In genomic region chr10:42275871-42276501, GRCm38 (mm10) we compare ENCODE assay signal across 8 mouse cellular contexts. TPM values are rescaled to one million over a fixed set of nuclear protein-coding genes. Genes with fewer than 3 reads are reported as not detected.
A peak's percentile ranks its signal among the peaks of the same experiment; 100 is the strongest.
DNase-seq lines count a peak whose midpoint lies in the region; ATAC-seq and TF ChIP-seq lines count a peak whose summit lies in the region.

No protein-coding gene starts in this region.

- TF ChIP-seq POLR2A in kidney, adult 2 months (IDR thresholded peaks at IDR 0.05; ENCODE audit: low read depth, low read length), result peak; percentile 17
- TF ChIP-seq POLR2A in CH12.LX (IDR thresholded peaks at IDR 0.05; ENCODE audit: low read depth, low read length), result no peak
- peak; percentile 57; the same call in 1 of the 2 replicates for TF ChIP-seq POLR2A in cortical plate, adult 2 months (IDR thresholded peaks at IDR 0.05; ENCODE audit: extremely low read depth, insufficient read depth, low read length)

- peaks cover 29% of the 10 kb centered on the region for H3K79me2 ChIP-seq in CH12.LX (replicated peaks; ENCODE audit: control insufficient read depth, extremely low read depth, insufficient read depth, poor library complexity, severe bottlenecking)

- WGBS in kidney, adult 2 months, result under 1% methylated on average over 40 of the region's 40 CpGs
- WGBS in hindbrain, embryonic 14.5 days, result under 1% methylated on average over 38 of the region's 40 CpGs
- WGBS in stomach, embryonic 15.5 days, result under 1% methylated on average over 39 of the region's 40 CpGs

- peak; percentile 0; the same call in 1 of the 2 replicates for ATAC-seq in hindbrain, embryonic 14.5 days (ENCODE audit: low FRiP score)
- no peak for ATAC-seq in stomach, embryonic 15.5 days (ENCODE audit: insufficient read depth, low FRiP score, low read depth)

- H3K36me3 ChIP-seq in kidney, adult 2 months (ENCODE audit: control insufficient read depth, insufficient read depth, low read length), result peaks cover 3% of the 10 kb centered on the region
- peaks cover 10 to 21% of the 10 kb centered on the region in 2 experiments for H3K36me3 ChIP-seq in CH12.LX (replicated peaks in 1 of 2; ENCODE audit: control insufficient read depth in 1 of 2, insufficient read depth in 1 of 2, low read length in 1 of 2)
- H3K36me3 ChIP-seq in hindbrain, embryonic 14.5 days (replicated peaks; ENCODE audit: control insufficient read depth, insufficient read depth), result no peaks in the 10 kb centered on the region
- no peaks in the 10 kb centered on the region for H3K36me3 ChIP-seq in stomach, embryonic 15.5 days

- H3K27me3 ChIP-seq in kidney, adult 2 months (replicated peaks; ENCODE audit: control insufficient read depth, insufficient read depth, low read length), result no peaks in the 10 kb centered on the region
- no peaks in the 10 kb centered on the region for H3K27me3 ChIP-seq in CH12.LX (replicated peaks)
- peaks cover 13% of the 10 kb centered on the region for H3K27me3 ChIP-seq in hindbrain, embryonic 14.5 days (ENCODE audit: control insufficient read depth, insufficient read depth, low read length)
- H3K27me3 ChIP-seq in stomach, embryonic 15.5 days (replicated peaks), result no peaks in the 10 kb centered on the region

- DNase-seq in kidney, adult 2 months, result no peak
- DNase-seq in kidney, postnatal 4 days, result no peak
- DNase-seq in CH12.LX (ENCODE audit: extremely low read depth), result no peak
- peak; percentile 61 for DNase-seq in hindbrain, embryonic 14.5 days (ENCODE audit: low spot score)
- DNase-seq in lung, postnatal 36 days, result peak; percentile 67
- no peak for DNase-seq in urinary bladder, postnatal 36 days (ENCODE audit: low spot score in 2 of 2)

- in situ Hi-C loops in CH12.LX (cut with MboI; ENCODE audit: low pct_ligation_motif_present, low pct_unique_long_range_greater_than_20kb, low sequenced_read_pairs), result no loop called here

- peaks cover 13% of the 10 kb centered on the region for H3K9me3 ChIP-seq in CH12.LX (replicated peaks; ENCODE audit: low read length)
- H3K9me3 ChIP-seq in hindbrain, embryonic 14.5 days (ENCODE audit: control insufficient read depth, low read length), result no peaks in the 10 kb centered on the region
- H3K9me3 ChIP-seq in stomach, embryonic 15.5 days, result no peaks in the 10 kb centered on the region

- no peak for TF ChIP-seq EP300 in CH12.LX (IDR thresholded peaks at IDR 0.05; ENCODE audit: low read length)

- TF ChIP-seq RAD21 in CH12.LX (IDR thresholded peaks at IDR 0.05; ENCODE audit: low read depth, low read length), result no peak

- peak overlapping the region; percentile 24; the same call in 1 of the 2 replicates for H3K4me2 ChIP-seq in CH12.LX (ENCODE audit: insufficient read depth, low read depth, poor library complexity, severe bottlenecking)
- peak overlapping the region; percentile 97 for H3K4me2 ChIP-seq in hindbrain, embryonic 14.5 days (replicated peaks)
- peak overlapping the region; percentile 99 for H3K4me2 ChIP-seq in stomach, embryonic 15.5 days

- dilution Hi-C loops in CH12.LX (cut with MboI; ENCODE audit: extremely low pct_ligation_motif_present, extremely low pct_unique_long_range_greater_than_20kb, low sequenced_read_pairs), result no loop called here

- H3K27ac ChIP-seq in kidney, adult 2 months (ENCODE audit: insufficient read depth, low read depth, low read length), result peak overlapping the region; percentile 87
- H3K27ac ChIP-seq in CH12.LX (ENCODE audit: insufficient read depth, low read depth), result peak overlapping the region; percentile 69
- H3K27ac ChIP-seq in cortical plate, adult 2 months (ENCODE audit: insufficient read depth, low read length), result peak overlapping the region; percentile 99
- peak overlapping the region; percentile 96 for H3K27ac ChIP-seq in hindbrain, embryonic 14.5 days
- H3K27ac ChIP-seq in stomach, embryonic 15.5 days, result peak overlapping the region; percentile 99

- peak overlapping the region; percentile 97 for H3K4me3 ChIP-seq in kidney, adult 2 months (ENCODE audit: insufficient read depth, low read depth, low read length)
- peak overlapping the region; percentile 79 to 90 (median 82) for H3K4me3 ChIP-seq in CH12.LX (replicated peaks in 1 of 3; ENCODE audit: low read depth in 2 of 3, low read length in 2 of 3, poor library complexity in 1 of 3)
- H3K4me3 ChIP-seq in cortical plate, adult 2 months (ENCODE audit: insufficient read depth, low read length), result peak overlapping the region; percentile 94
- H3K4me3 ChIP-seq in hindbrain, embryonic 14.5 days (replicated peaks; ENCODE audit: low read length), result peak overlapping the region; percentile 68
- peak overlapping the region; percentile 84 for H3K4me3 ChIP-seq in stomach, embryonic 15.5 days (replicated peaks)

- H3K4me1 ChIP-seq in kidney, adult 2 months (ENCODE audit: control insufficient read depth, insufficient read depth, low read length), result peaks cover 26% of the 10 kb centered on the region
- peaks cover 10 to 42% of the 10 kb centered on the region in 2 experiments for H3K4me1 ChIP-seq in CH12.LX (ENCODE audit: control insufficient read depth in 1 of 2, insufficient read depth in 2 of 2)
- peaks cover 5% of the 10 kb centered on the region; the same call in 1 of the 2 replicates for H3K4me1 ChIP-seq in cortical plate, adult 2 months (ENCODE audit: control insufficient read depth, insufficient read depth, low read length)
- peaks cover 28% of the 10 kb centered on the region for H3K4me1 ChIP-seq in hindbrain, embryonic 14.5 days (replicated peaks; ENCODE audit: control insufficient read depth, insufficient read depth, low read length)
- H3K4me1 ChIP-seq in stomach, embryonic 15.5 days, result peaks cover 32% of the 10 kb centered on the region

- no peak for TF ChIP-seq CTCF in kidney, adult 2 months (conservative IDR thresholded peaks at IDR 0.05; ENCODE audit: insufficient read depth, insufficient read length, low read depth, low read length)
- TF ChIP-seq CTCF in CH12.LX (conservative IDR thresholded peaks at IDR 0.05 in 1 of 2, IDR thresholded peaks at IDR 0.05 in 1 of 2; ENCODE audit: low read depth in 2 of 2, low read length in 2 of 2), result no peak
- TF ChIP-seq CTCF in cortical plate, adult 2 months (IDR thresholded peaks at IDR 0.05; ENCODE audit: extremely low read depth, insufficient read depth, low read length), result no peak

- peak overlapping the region; percentile 81 for H3K9ac ChIP-seq in CH12.LX (ENCODE audit: insufficient read depth, low read depth)
- peak overlapping the region; percentile 74 for H3K9ac ChIP-seq in hindbrain, embryonic 14.5 days
- H3K9ac ChIP-seq in stomach, embryonic 15.5 days, result peak overlapping the region; percentile 73

TF ChIP-seq in CH12.LX, 34 proteins besides CTCF, POLR2A, EP300 and RAD21:
- TF ChIP-seq USF1 (IDR thresholded peaks at IDR 0.05; ENCODE audit: low read depth, low read length) (no peak), TCF12 (IDR thresholded peaks at IDR 0.05; ENCODE audit: low read depth, low read length) (no peak), ZNF384 (IDR thresholded peaks at IDR 0.05; ENCODE audit: low read depth, low read length) (no peak), MYC (IDR thresholded peaks at IDR 0.05; ENCODE audit: low read depth, low read length) (no peak), NRF1 (IDR thresholded peaks at IDR 0.05; ENCODE audit: low read depth, low read length) (no peak), GABPA (IDR thresholded peaks at IDR 0.05; ENCODE audit: insufficient replicate concordance, low read depth, low read length) (no peak), ELF1 (IDR thresholded peaks at IDR 0.05; ENCODE audit: low read depth, low read length) (no peak), MAX (IDR thresholded peaks at IDR 0.05; ENCODE audit: low read length) (peak; percentile 10; the same call in 1 of the 2 replicates), ZMIZ1 (IDR thresholded peaks at IDR 0.05; ENCODE audit: low read depth, low read length) (0 out of 2 replicates have a peak, but pooled peaks have one; percentile 19), BHLHE40 (IDR thresholded peaks at IDR 0.05; ENCODE audit: low read depth, low read length) (0 out of 2 replicates have a peak, but pooled peaks have one; percentile 2), SMC3 (IDR thresholded peaks at IDR 0.05; ENCODE audit: low read depth, low read length) (no peak), SIN3A (IDR thresholded peaks at IDR 0.05; ENCODE audit: low read length) (peak; percentile 31; the same call in 1 of the 2 replicates), ZC3H11A (IDR thresholded peaks at IDR 0.05; ENCODE audit: low read depth, low read length) (no peak), JUN (IDR thresholded peaks at IDR 0.05; ENCODE audit: insufficient read depth, low read depth, low read length) (no peak)

RNA-seq across cellular contexts. Expression of gene Foxo3, which starts 0.6 kb away (rescaled TPM):
- 29.2 and 35.5 TPM in 2 replicates for polyA plus RNA-seq in kidney, adult 2 months (2012; rRNA removed)
- 13.0 and 18.2 TPM in 2 replicates for total RNA-seq in CH12.LX (2012; rRNA removed)
- total RNA-seq in CH12.LX (2014; rRNA removed), result 8.8 and 9.2 TPM in 2 replicates
- 10.7 and 12.6 TPM in 2 replicates for polyA plus RNA-seq in CH12.LX (2012; ENCODE audit: insufficient read length, low read depth)
- polyA plus RNA-seq in cortical plate, adult 2 months (2012; rRNA removed), result 35.5 and 37.3 TPM in 2 replicates
- 5.5 and 5.9 TPM in 2 replicates for polyA plus RNA-seq in hindbrain, embryonic 14.5 days (2014; fragmentation: Nextera tagmentation; extraction: Ambion mirVana)
- polyA plus RNA-seq in stomach, embryonic 15.5 days (2015; fragmentation: Nextera tagmentation; extraction: Ambion mirVana), result 7.4 and 8.7 TPM in 2 replicates

Comparison
In these comparisons a context has a peak if more than half of its experiments do, and no peak if none do; other contexts are left out.
1. DNase-seq: peak in hindbrain, embryonic 14.5 days (single experiment) and lung, postnatal 36 days (single experiment); none in kidney, adult 2 months (single experiment), kidney, postnatal 4 days (0 of 2), CH12.LX (single experiment) and urinary bladder, postnatal 36 days (0 of 2).
2. H3K4me2 ChIP-seq: peak in every context shown above with its lines; median percentile 99 in stomach, embryonic 15.5 days; 97 in hindbrain, embryonic 14.5 days; 24 in CH12.LX.
3. Peak in every context shown above with its lines, with median percentiles within 50 percentile points of each other: H3K27ac ChIP-seq, H3K4me3 ChIP-seq and H3K9ac ChIP-seq.